Mouse (Mus musculus) liver, adult 2 months (tissue): ENCODE data around the gene Uqcc3.

Experiments
- CTCF ChIP-seq: fragments of 200-500 bp; IDR thresholded peaks from 2 replicates; pipeline ENCODE4 v1.5.1; 2011; ENCODE audit warnings: low read depth, low read length, control low read depth
- POLR2A ChIP-seq: fragments of 200-500 bp; IDR thresholded peaks from 2 replicates; pipeline ENCODE4 v1.6.1; 2011; ENCODE audit warnings: low read length, control low read depth; ENCODE audit not compliant: insufficient read depth; ENCODE audit errors: extremely low read depth

DNA sequence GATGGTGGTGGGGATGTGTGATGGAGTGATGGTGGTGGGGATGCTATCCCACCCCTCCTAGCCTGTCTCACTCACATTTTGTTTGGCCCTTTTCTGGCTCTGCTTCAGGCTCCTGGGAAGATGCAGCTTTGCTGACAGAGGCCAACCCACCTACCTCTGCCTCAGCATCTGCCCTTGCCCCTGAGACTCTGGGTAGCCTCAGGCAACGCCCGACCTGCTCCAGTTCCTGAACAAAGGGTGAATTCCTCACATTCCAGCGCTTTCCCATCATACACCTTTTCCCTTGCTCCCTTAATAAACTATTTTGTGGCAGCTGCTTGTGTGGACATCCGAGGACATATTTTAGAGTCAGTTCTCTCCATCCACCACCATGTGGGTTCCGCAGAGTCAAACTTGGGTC, 32.4 kb downstream of the Uqcc3 start:
- TF ChIP-seq CTCF (no peak), POLR2A (no peak)
